Mouse (Mus musculus) CH12.LX (cell line): ENCODE results near the gene Mdfic. TPM values are rescaled to one million over a fixed set of nuclear protein-coding genes. Genes with fewer than 3 reads are reported as not detected.

Experiments
- DNase-seq: peaks from one replicate; pipeline ENCODE4 v3.0.0-alpha.2; 2013; ENCODE audit errors: extremely low read depth
- H3K27ac ChIP-seq: 2 replicates; pipeline ENCODE4 v1.5.1; 2012; ENCODE audit warnings: low read depth, mild to moderate bottlenecking, control low read depth, moderate library complexity; ENCODE audit not compliant: insufficient read depth
- H3K27me3 ChIP-seq: replicated peaks from 2 replicates; pipeline ENCODE3; 2012; ENCODE audit warnings: inconsistent platforms
- H3K36me3 ChIP-seq, 2 experiments: replicated peaks in 1 of 2; 2 replicates each; pipeline versions ENCODE3 to v1.6.1; 2012; ENCODE audit warnings: inconsistent platforms in 1 of 2, low read length in 1 of 2, mild to moderate bottlenecking in 1 of 2, mixed read lengths in 1 of 2, moderate library complexity in 1 of 2; ENCODE audit not compliant: control insufficient read depth in 1 of 2, insufficient read depth in 1 of 2
- H3K4me1 ChIP-seq, 2 experiments: 2 replicates each; pipeline ENCODE4 v1.6.1; 2012; ENCODE audit warnings: inconsistent platforms in 1 of 2, moderate library complexity in 1 of 2; ENCODE audit not compliant: insufficient read depth in 2 of 2, control insufficient read depth in 1 of 2
- H3K4me2 ChIP-seq: 2 replicates; pipeline ENCODE4 v1.6.1; 2012; ENCODE audit warnings: low read depth, mild to moderate bottlenecking, control low read depth; ENCODE audit not compliant: poor library complexity, insufficient read depth, severe bottlenecking
- H3K4me3 ChIP-seq, 3 experiments: fragments of 150-350 bp in 1 of 3; sonication (generic) in 1 of 3; replicated peaks in 1 of 3; 2 replicates each; pipeline versions ENCODE3 to v1.5.1; 2011 to 2012; ENCODE audit warnings: low read depth in 2 of 3, low read length in 2 of 3, mild to moderate bottlenecking in 2 of 3, moderate library complexity in 2 of 3, control low read depth in 1 of 3, improper control_type of control experiment in 1 of 3, inconsistent platforms in 1 of 3, mixed read lengths in 1 of 3; ENCODE audit not compliant: poor library complexity in 1 of 3
- H3K79me2 ChIP-seq: replicated peaks from 2 replicates; pipeline ENCODE4 v1.6.1; 2012; ENCODE audit warnings: mild to moderate bottlenecking, moderate library complexity; ENCODE audit not compliant: control insufficient read depth, poor library complexity, insufficient read depth, severe bottlenecking; ENCODE audit errors: extremely low read depth
- H3K9ac ChIP-seq: 2 replicates; pipeline ENCODE4 v1.6.1; 2012; ENCODE audit warnings: low read depth, mild to moderate bottlenecking, control low read depth, moderate library complexity; ENCODE audit not compliant: insufficient read depth
- H3K9me3 ChIP-seq: replicated peaks from 2 replicates; pipeline ENCODE3; 2012; ENCODE audit warnings: low read length, inconsistent platforms, mixed read lengths
- CHD2 ChIP-seq: IDR thresholded peaks from 2 replicates; pipeline ENCODE4 v1.6.1; 2011; ENCODE audit warnings: low read length, improper control_type of control experiment
- ELF1 ChIP-seq: IDR thresholded peaks from 2 replicates; pipeline ENCODE4 v1.6.1; 2014; ENCODE audit warnings: low read depth, mild to moderate bottlenecking, inconsistent platforms, low read length, improper control_type of control experiment
- EP300 ChIP-seq: IDR thresholded peaks from 2 replicates; pipeline ENCODE4 v1.6.1; 2011; ENCODE audit warnings: low read length, improper control_type of control experiment
- GABPA ChIP-seq: IDR thresholded peaks from 2 replicates; pipeline ENCODE4 v1.6.1; 2012; ENCODE audit warnings: low read depth, low read length, improper control_type of control experiment, inconsistent platforms; ENCODE audit not compliant: insufficient replicate concordance
- IRF4 ChIP-seq: IDR thresholded peaks from 2 replicates; pipeline ENCODE4 v1.6.1; 2014; ENCODE audit warnings: low read depth, mild to moderate bottlenecking, inconsistent platforms, low read length, improper control_type of control experiment
- JUND ChIP-seq: conservative IDR thresholded peaks from 2 replicates; pipeline ENCODE4 v1.6.1; 2011; ENCODE audit warnings: low read depth, low read length, improper control_type of control experiment
- MAZ ChIP-seq: IDR thresholded peaks from 2 replicates; pipeline ENCODE4 v1.6.1; 2012; ENCODE audit warnings: low read depth, mild to moderate bottlenecking, inconsistent platforms, low read length, improper control_type of control experiment, moderate library complexity
- MEF2A ChIP-seq: IDR thresholded peaks from 2 replicates; pipeline ENCODE4 v1.6.1; 2014; ENCODE audit warnings: low read depth, mild to moderate bottlenecking, inconsistent platforms, low read length, improper control_type of control experiment, borderline replicate concordance
- MXI1 ChIP-seq: IDR thresholded peaks from 2 replicates; pipeline ENCODE4 v1.6.1; 2011; ENCODE audit warnings: mild to moderate bottlenecking, low read depth, low read length, improper control_type of control experiment
- NRF1 ChIP-seq: IDR thresholded peaks from 2 replicates; pipeline ENCODE4 v1.6.1; 2014; ENCODE audit warnings: low read depth, mild to moderate bottlenecking, inconsistent platforms, low read length, improper control_type of control experiment, moderate library complexity
- PAX5 ChIP-seq: IDR thresholded peaks from 2 replicates; pipeline ENCODE4 v1.6.1; 2012; ENCODE audit warnings: low read length, inconsistent platforms, mixed read lengths
- RAD21 ChIP-seq: IDR thresholded peaks from 2 replicates; pipeline ENCODE4 v1.6.1; 2011; ENCODE audit warnings: low read depth, mild to moderate bottlenecking, low read length, improper control_type of control experiment, moderate library complexity
- SIN3A ChIP-seq: IDR thresholded peaks from 2 replicates; pipeline ENCODE4 v1.6.1; 2012; ENCODE audit warnings: low read length, improper control_type of control experiment, inconsistent platforms
- SMC3 ChIP-seq: IDR thresholded peaks from 2 replicates; pipeline ENCODE4 v1.6.1; 2011; ENCODE audit warnings: low read depth, low read length, improper control_type of control experiment
- TBP ChIP-seq: conservative IDR thresholded peaks from 2 replicates; pipeline ENCODE4 v1.6.1; 2011; ENCODE audit warnings: low read depth, low read length, improper control_type of control experiment
- TCF12 ChIP-seq: IDR thresholded peaks from 2 replicates; pipeline ENCODE4 v1.6.1; 2014; ENCODE audit warnings: low read depth, mild to moderate bottlenecking, inconsistent platforms, low read length, improper control_type of control experiment
- USF1 ChIP-seq: IDR thresholded peaks from 2 replicates; pipeline ENCODE4 v1.6.1; 2014; ENCODE audit warnings: low read depth, mild to moderate bottlenecking, inconsistent platforms, low read length, improper control_type of control experiment
- USF2 ChIP-seq: conservative IDR thresholded peaks from 2 replicates; pipeline ENCODE4 v1.6.1; 2011; ENCODE audit warnings: low read depth, low read length, improper control_type of control experiment
- ZC3H11A ChIP-seq: IDR thresholded peaks from 2 replicates; pipeline ENCODE4 v1.6.1; 2012; ENCODE audit warnings: low read depth, mild to moderate bottlenecking, inconsistent platforms, low read length, improper control_type of control experiment
- ZMIZ1 ChIP-seq: IDR thresholded peaks from 2 replicates; pipeline ENCODE4 v1.6.1; 2012; ENCODE audit warnings: low read depth, mild to moderate bottlenecking, inconsistent platforms, low read length, improper control_type of control experiment
- dilution Hi-C: fragments of 300-500 bp; cut with MboI; formaldehyde crosslinking; loops from 2 replicates; pipeline ENCODE4 v1.14.3; 2020; ENCODE audit warnings: low sequenced_read_pairs; ENCODE audit not compliant: extremely low pct_unique_long_range_greater_than_20kb, extremely low pct_ligation_motif_present
- in situ Hi-C: fragments of 300-500 bp; cut with MboI; formaldehyde crosslinking; loops from 3 replicates; pipeline ENCODE4 v1.14.3; 2019; ENCODE audit warnings: low sequenced_read_pairs, low pct_ligation_motif_present, low pct_unique_long_range_greater_than_20kb, mixed read lengths
- polyA plus RNA-seq: library from polyadenylated mRNA; unstranded; fragments of >175 nt; gene quantifications from 2 replicates; pipeline ENCODE4 v1.2.1, GENCODE M21; 2012; ENCODE audit warnings: low read depth; ENCODE audit not compliant: insufficient read length
- total RNA-seq, 2 experiments: library from RNA; depleted of rRNA; stranded (reverse); fragments of 300-350 nt in 1 of 2; fragments of >200 nt in 1 of 2; gene quantifications; 2 replicates each; pipeline ENCODE4 v1.2.3; 2012 to 2014

Mdfic gene
- total and polyA plus RNA-seq, 3 experiments: 8.3 to 14.7 (median 14.1) TPM

- no peak overlapping the region for H3K27ac ChIP-seq
- H3K27me3 ChIP-seq: no peaks in the 10 kb centered on the region
- dilution Hi-C loops (no loop called here), in situ Hi-C loops (no loop called here)
- peaks cover 0 to 37% of the 10 kb centered on the region in 2 experiments; a peak in 2 of 4 replicates for H3K4me1 ChIP-seq
- no peak for TF ChIP-seq IRF4
- no peak for TF ChIP-seq ELF1
- TF ChIP-seq MEF2A: no peak
- no peak for TF ChIP-seq SIN3A
- no peak for TF ChIP-seq TCF12
- no peak for TF ChIP-seq MXI1
- TF ChIP-seq MAZ: no peak
- no peak for TF ChIP-seq USF2
- no peak for TF ChIP-seq USF1
- TF ChIP-seq PAX5: no peak
- no peak for TF ChIP-seq TBP
- TF ChIP-seq SMC3: no peak
- no peak for TF ChIP-seq ZMIZ1
- no peak for TF ChIP-seq NRF1
- TF ChIP-seq RAD21: no peak
- DNase-seq: no peak
- H3K9ac ChIP-seq: no peak overlapping the region
- H3K4me2 ChIP-seq: no peak overlapping the region
- H3K36me3 ChIP-seq: peaks cover 38 to 64% of the 10 kb centered on the region in 2 experiments
- no peaks in the 10 kb centered on the region for H3K9me3 ChIP-seq
- H3K79me2 ChIP-seq: no peaks in the 10 kb centered on the region
- no peak overlapping the region for H3K4me3 ChIP-seq
Measured at GRCm38 (mm10) chr6:15747396-15748155, 27.1 kb downstream of the Mdfic start.

- H3K27ac ChIP-seq: no peak overlapping the region
- dilution Hi-C loops: no loop called here
Measured at GRCm38 (mm10) chr6:15748236-15748635, 27.8 kb downstream of the Mdfic start.

More at GRCm38 (mm10) chr6:15748236-15748635, 27.8 kb downstream of the Mdfic start:
- TF ChIP-seq GABPA (no peak), CHD2 (no peak), ZC3H11A (no peak), JUND (no peak), EP300 (no peak)
- Histone ChIP-seq H3K79me2 (no peaks in the 10 kb centered on the region), H3K4me2 (no peak overlapping the region), H3K4me3 (no peak overlapping the region), H3K4me1 (peaks cover 0 to 43% of the 10 kb centered on the region in 2 experiments; a peak in 2 of 4 replicates), H3K27me3 (no peaks in the 10 kb centered on the region), H3K9ac (no peak overlapping the region), H3K9me3 (no peaks in the 10 kb centered on the region), H3K36me3 (peaks cover 31 to 60% of the 10 kb centered on the region in 2 experiments)
- in situ Hi-C loops: no loop called here
- no peak for DNase-seq
